Mouse (Mus musculus) MEL (cell line): ENCODE data around the gene Mesd. TPM values are rescaled to one million over a fixed set of nuclear protein-coding genes. Genes with fewer than 3 reads are reported as not detected.
A peak's percentile ranks its signal among the peaks of the same experiment; 100 is the strongest.
"Not testable (repeated sequence)": the region's sequence is repeated elsewhere in the genome, so short reads cannot be mapped to it uniquely, and the experiment has no call there.

Experiments
- DNase-seq: peaks from one replicate; pipeline ENCODE4 v3.0.0; 2011; ENCODE audit warnings: low read depth, low spot score
- H3K27ac ChIP-seq: 2 replicates; pipeline ENCODE4 v1.5.1; 2012; ENCODE audit warnings: low read depth, mild to moderate bottlenecking, control low read depth, low read length, moderate library complexity; ENCODE audit not compliant: control insufficient read depth
- H3K27me3 ChIP-seq, 2 experiments: fragments of 150-350 bp in 1 of 2; sonication (generic) in 1 of 2; 2 replicates each; pipeline ENCODE4 v1.6.1; 2012; ENCODE audit warnings: low read length in 2 of 2, mild to moderate bottlenecking in 2 of 2, improper control_type of control experiment in 1 of 2, moderate library complexity in 1 of 2; ENCODE audit not compliant: insufficient read depth in 2 of 2, control insufficient read depth in 1 of 2
- H3K36me3 ChIP-seq, 2 experiments: 2 replicates each; pipeline ENCODE4 v1.6.1; 2012 to 2014; ENCODE audit warnings: low read length in 2 of 2, improper control_type of control experiment in 1 of 2, inconsistent platforms in 1 of 2, mild to moderate bottlenecking in 1 of 2; ENCODE audit not compliant: insufficient read depth in 2 of 2, control insufficient read depth in 1 of 2
- H3K4me1 ChIP-seq, 2 experiments: fragments of 150-350 bp in 1 of 2; sonication (generic) in 1 of 2; 2 replicates each; pipeline ENCODE4 v1.6.1; 2012; ENCODE audit warnings: low read length in 2 of 2, improper control_type of control experiment in 1 of 2, mild to moderate bottlenecking in 1 of 2; ENCODE audit not compliant: insufficient read depth in 2 of 2, control insufficient read depth in 1 of 2
- H3K4me3 ChIP-seq, 2 experiments: fragments of 150-350 bp in 1 of 2; sonication (generic) in 1 of 2; 2 replicates each; pipeline ENCODE4 v1.5.1; 2012; ENCODE audit warnings: low read depth in 2 of 2, low read length in 2 of 2, mild to moderate bottlenecking in 2 of 2, moderate library complexity in 2 of 2, control low read depth in 1 of 2, improper control_type of control experiment in 1 of 2; ENCODE audit not compliant: control insufficient read depth in 1 of 2, insufficient read depth in 1 of 2
- H3K79me2 ChIP-seq: 2 replicates; pipeline ENCODE4 v1.6.1; 2012; ENCODE audit warnings: mild to moderate bottlenecking, low read length, moderate library complexity; ENCODE audit not compliant: control insufficient read depth, poor library complexity, insufficient read depth
- H3K9ac ChIP-seq: 2 replicates; pipeline ENCODE4 v1.6.1; 2012; ENCODE audit warnings: low read depth, mild to moderate bottlenecking, control low read depth, low read length, moderate library complexity; ENCODE audit not compliant: control insufficient read depth, poor library complexity, severe bottlenecking
- H3K9me3 ChIP-seq: fragments of 150-350 bp; sonication (generic); replicated peaks from 2 replicates; pipeline ENCODE4 v1.6.1; 2012; ENCODE audit warnings: mild to moderate bottlenecking, low read length, improper control_type of control experiment, moderate library complexity; ENCODE audit not compliant: insufficient read depth
- ELF1 ChIP-seq: IDR thresholded peaks from 2 replicates; pipeline ENCODE4 v1.6.1; 2014; ENCODE audit warnings: low read depth, mild to moderate bottlenecking, inconsistent platforms, low read length, improper control_type of control experiment, moderate library complexity
- EP300 ChIP-seq, 2 experiments: IDR thresholded peaks; 2 replicates each; pipeline ENCODE4 v1.6.1; 2011; ENCODE audit warnings: improper control_type of control experiment in 2 of 2, low read length in 2 of 2, low read depth in 1 of 2, mild to moderate bottlenecking in 1 of 2
- ETS1 ChIP-seq: IDR thresholded peaks from 2 replicates; pipeline ENCODE4 v1.6.1; 2012; ENCODE audit warnings: low read depth, mild to moderate bottlenecking, inconsistent platforms, low read length, improper control_type of control experiment, moderate library complexity
- GABPA ChIP-seq: IDR thresholded peaks from 2 replicates; pipeline ENCODE4 v1.6.1; 2012; ENCODE audit warnings: low read depth, mild to moderate bottlenecking, inconsistent platforms, low read length, improper control_type of control experiment, moderate library complexity
- HCFC1 ChIP-seq: IDR thresholded peaks from 2 replicates; pipeline ENCODE4 v1.6.1; 2012; ENCODE audit warnings: low read depth, mild to moderate bottlenecking, inconsistent platforms, low read length, improper control_type of control experiment, moderate library complexity
- MAZ ChIP-seq: IDR thresholded peaks from 2 replicates; pipeline ENCODE4 v1.6.1; 2012; ENCODE audit warnings: low read depth, mild to moderate bottlenecking, inconsistent platforms, low read length, improper control_type of control experiment
- MXI1 ChIP-seq: IDR thresholded peaks from 2 replicates; pipeline ENCODE4 v1.6.1; 2011; ENCODE audit warnings: mild to moderate bottlenecking, low read depth, low read length, improper control_type of control experiment
- MYB ChIP-seq: IDR thresholded peaks from 2 replicates; pipeline ENCODE4 v1.6.1; 2011; ENCODE audit warnings: mild to moderate bottlenecking, low read depth, low read length, improper control_type of control experiment
- MYC ChIP-seq: IDR thresholded peaks from 2 replicates; pipeline ENCODE4 v1.6.1; 2011; ENCODE audit warnings: low read depth, mild to moderate bottlenecking, low read length, improper control_type of control experiment, moderate library complexity
- NELFE ChIP-seq: IDR thresholded peaks from 2 replicates; pipeline ENCODE4 v1.6.1; 2011; ENCODE audit warnings: low read depth, low read length, improper control_type of control experiment
- NRF1 ChIP-seq: IDR thresholded peaks from 2 replicates; pipeline ENCODE4 v1.6.1; 2014; ENCODE audit warnings: low read depth, mild to moderate bottlenecking, inconsistent platforms, low read length, improper control_type of control experiment, moderate library complexity; ENCODE audit not compliant: poor library complexity, insufficient read depth, severe bottlenecking
- POLR2A ChIP-seq, 2 experiments: IDR thresholded peaks; 2 replicates each; pipeline ENCODE4 v1.6.1; 2011 to 2012; ENCODE audit warnings: low read length in 2 of 2, mild to moderate bottlenecking in 2 of 2, control low read depth in 1 of 2, improper control_type of control experiment in 1 of 2, low read depth in 1 of 2, moderate library complexity in 1 of 2; ENCODE audit not compliant: control insufficient read depth in 1 of 2, insufficient read depth in 1 of 2, poor library complexity in 1 of 2
- POLR2AphosphoS2 ChIP-seq: IDR thresholded peaks from 2 replicates; pipeline ENCODE4 v1.6.1; 2011; ENCODE audit warnings: low read length, improper control_type of control experiment
- SIN3A ChIP-seq: IDR thresholded peaks from 2 replicates; pipeline ENCODE4 v1.6.1; 2012; ENCODE audit warnings: low read length, improper control_type of control experiment, inconsistent platforms
- SMC3 ChIP-seq: IDR thresholded peaks from 2 replicates; pipeline ENCODE4 v1.6.1; 2011; ENCODE audit warnings: low read depth, low read length, improper control_type of control experiment
- TBP ChIP-seq: IDR thresholded peaks from 2 replicates; pipeline ENCODE4 v1.8.0; 2011; ENCODE audit warnings: low read depth, low read length, improper control_type of control experiment
- TCF12 ChIP-seq: IDR thresholded peaks from 2 replicates; pipeline ENCODE4 v1.6.1; 2014; ENCODE audit warnings: low read depth, mild to moderate bottlenecking, inconsistent platforms, low read length, improper control_type of control experiment, moderate library complexity
- UBTF ChIP-seq: IDR thresholded peaks from 2 replicates; pipeline ENCODE4 v1.6.1; 2012; ENCODE audit warnings: low read depth, mild to moderate bottlenecking, inconsistent platforms, low read length, improper control_type of control experiment, moderate library complexity, borderline replicate concordance; ENCODE audit not compliant: insufficient read depth
- USF1 ChIP-seq: IDR thresholded peaks from 2 replicates; pipeline ENCODE4 v1.6.1; 2014; ENCODE audit warnings: low read depth, mild to moderate bottlenecking, inconsistent platforms, low read length, improper control_type of control experiment, moderate library complexity
- ZKSCAN1 ChIP-seq: IDR thresholded peaks from 2 replicates; pipeline ENCODE4 v1.6.1; 2012; ENCODE audit warnings: low read depth, mild to moderate bottlenecking, inconsistent platforms, low read length, improper control_type of control experiment, moderate library complexity
- ZMIZ1 ChIP-seq: IDR thresholded peaks from 2 replicates; pipeline ENCODE4 v1.6.1; 2012; ENCODE audit warnings: low read depth, mild to moderate bottlenecking, inconsistent platforms, low read length, improper control_type of control experiment, moderate library complexity
- ZNF384 ChIP-seq: IDR thresholded peaks from 2 replicates; pipeline ENCODE4 v1.6.1; 2012; ENCODE audit warnings: low read depth, mild to moderate bottlenecking, inconsistent platforms, low read length, improper control_type of control experiment
- polyA plus RNA-seq, 2 experiments: library from polyadenylated mRNA; stranded (reverse) in 1 of 2; unstranded in 1 of 2; fragments of >175 nt in 1 of 2; fragments of >200 nt in 1 of 2; gene quantifications; 2 replicates each; pipeline versions ENCODE4 v1.2.1 to v1.2.4; 2012; ENCODE audit warnings: low replicate concordance in 2 of 2, low read depth in 1 of 2; ENCODE audit not compliant: insufficient read length in 2 of 2, insufficient read depth in 1 of 2, missing spikeins in 1 of 2
- total RNA-seq: library from RNA; depleted of rRNA; stranded (reverse); fragments of 300-350 nt; gene quantifications from 2 replicates; pipeline ENCODE4 v1.2.3, GENCODE M21; 2012

Mesd gene
- total and polyA plus RNA-seq, 3 experiments: 64.5 to 135 (median 83.3) TPM

DNA sequence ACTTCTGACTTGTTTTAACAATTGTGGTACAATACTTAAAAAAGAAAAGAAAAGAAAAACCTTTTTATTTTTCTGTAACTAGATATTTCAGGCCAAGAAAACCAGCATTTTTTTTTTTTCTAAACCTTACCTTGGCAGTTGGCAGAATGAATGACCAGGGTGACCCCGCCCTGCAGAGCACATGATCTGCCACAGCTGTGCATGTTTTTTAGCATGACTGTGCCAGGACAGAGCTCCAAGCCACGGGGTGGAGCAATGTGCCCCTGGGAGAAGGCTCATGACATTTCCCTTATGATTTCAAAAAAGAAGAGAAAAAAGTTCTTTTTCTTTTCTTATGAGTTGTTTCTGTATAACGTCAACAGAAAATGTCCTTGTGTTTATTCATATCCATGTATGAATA is 5.1 kb downstream of the Mesd start:
- H3K4me1 ChIP-seq: peaks cover 18 to 19% of the 10 kb centered on the region in 2 experiments
- no peak overlapping the region for H3K9ac ChIP-seq
- peak; percentile 51 for TF ChIP-seq ETS1
- TF ChIP-seq ZNF384: peak; percentile 34
- peak; percentile 50; the same call in 1 of the 2 replicates for TF ChIP-seq USF1
- no peak for TF ChIP-seq NRF1
- H3K27ac ChIP-seq: no peak overlapping the region
- H3K36me3 ChIP-seq: peaks cover 0 to 23% of the 10 kb centered on the region in 2 experiments; a peak in 2 of 4 replicates
- H3K79me2 ChIP-seq: peaks cover 20% of the 10 kb centered on the region
- no peaks in the 10 kb centered on the region for H3K9me3 ChIP-seq
- no peak overlapping the region for H3K4me3 ChIP-seq
- DNase-seq: no peak
- H3K27me3 ChIP-seq: no peaks in the 10 kb centered on the region

DNA sequence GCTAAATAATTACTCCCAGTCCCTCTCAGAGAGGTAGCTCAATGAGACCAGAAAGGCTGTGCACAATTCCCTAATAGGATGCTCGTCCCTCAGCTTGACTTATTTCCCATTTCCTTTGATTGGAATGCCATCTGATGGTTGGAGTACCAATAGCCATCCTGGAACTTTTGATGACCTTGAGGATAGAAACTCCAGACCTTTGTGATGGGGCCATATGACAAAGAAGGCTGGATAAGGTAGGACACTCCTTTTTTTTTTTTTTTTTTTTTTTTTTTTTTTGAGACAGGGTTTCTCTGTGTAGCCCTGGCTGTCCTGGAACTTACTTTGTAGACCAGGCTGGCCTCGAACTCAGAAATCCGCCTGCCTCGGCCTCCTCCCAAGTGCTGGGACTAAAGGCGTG is 5.7 kb downstream of the Mesd start:
- peaks cover 18 to 23% of the 10 kb centered on the region in 2 experiments for H3K4me1 ChIP-seq
- H3K79me2 ChIP-seq: peaks cover 23% of the 10 kb centered on the region
- TF ChIP-seq ZNF384: peak; percentile 39; the same call in 1 of the 2 replicates
- not testable (repeated sequence) for H3K27ac ChIP-seq, H3K9me3 ChIP-seq, H3K27me3 ChIP-seq, DNase-seq, H3K4me3 ChIP-seq, H3K9ac ChIP-seq
- peaks cover 0 to 29% of the 10 kb centered on the region in 2 experiments; a peak in 3 of 4 replicates for H3K36me3 ChIP-seq

DNA sequence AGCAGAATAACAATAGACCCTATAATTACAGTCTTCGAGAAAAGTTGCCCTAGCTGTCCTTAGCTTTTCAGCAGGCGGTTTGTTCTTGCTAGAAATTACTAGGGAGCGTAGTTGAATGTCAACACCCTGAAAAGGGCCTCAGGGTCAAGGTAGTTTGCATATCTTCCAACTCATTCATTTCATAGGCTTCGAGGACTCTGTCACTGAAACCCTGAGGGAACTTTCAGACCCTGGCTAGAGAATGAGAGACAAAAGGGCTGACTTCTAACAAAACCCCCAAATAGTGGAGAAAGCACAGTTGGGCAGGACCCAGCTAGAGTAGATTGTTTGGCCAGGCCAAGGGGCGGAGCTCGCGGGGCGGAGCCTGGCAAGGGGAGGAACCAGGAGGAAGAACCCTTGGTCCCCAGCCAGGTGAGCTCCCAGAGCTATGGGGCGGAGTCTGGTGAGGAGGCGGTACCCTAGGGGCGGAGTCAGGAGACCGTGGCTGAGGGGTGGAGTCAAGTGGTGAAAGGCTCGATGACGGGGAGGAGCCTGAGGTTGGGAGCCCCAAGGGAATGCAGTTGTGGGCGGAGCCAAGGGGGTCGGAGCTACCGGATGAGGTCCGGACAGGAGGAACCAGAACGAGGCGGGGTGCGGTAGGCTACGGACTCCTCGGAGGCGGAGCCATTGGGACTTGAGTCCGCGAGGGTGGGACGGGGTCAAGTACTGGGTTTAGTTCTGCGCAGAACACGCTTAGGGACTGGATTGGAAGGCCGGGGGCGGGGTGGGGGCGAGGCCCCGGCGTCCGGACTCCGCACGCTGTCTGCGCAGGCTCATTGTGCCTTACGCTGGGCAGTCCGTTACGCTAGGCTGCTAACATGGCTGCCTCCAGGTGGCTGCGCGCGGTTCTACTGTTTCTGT is 7.4 kb downstream of the Mesd start:
- peak overlapping the region; percentile 86 for H3K27ac ChIP-seq
- H3K4me1 ChIP-seq: peaks cover 20 to 25% of the 10 kb centered on the region in 2 experiments
- peaks cover 28% of the 10 kb centered on the region for H3K79me2 ChIP-seq
- peak; percentile 99 for DNase-seq
- no peaks in the 10 kb centered on the region for H3K27me3 ChIP-seq
- H3K36me3 ChIP-seq: peaks cover 0 to 32% of the 10 kb centered on the region in 2 experiments; a peak in 3 of 4 replicates
- H3K4me3 ChIP-seq: peak overlapping the region; percentile 78 to 94
- no peaks in the 10 kb centered on the region for H3K9me3 ChIP-seq
- H3K9ac ChIP-seq: peak overlapping the region; percentile 75
- peak; percentile 88 for TF ChIP-seq NELFE
- TF ChIP-seq MYC: 0 out of 2 replicates have a peak, but pooled peaks have one; percentile 28
- TF ChIP-seq SIN3A: peak; percentile 54
- 0 out of 2 replicates have a peak, but pooled peaks have one; percentile 15 for TF ChIP-seq ZKSCAN1
- TF ChIP-seq MXI1: peak; percentile 53; the same call in 1 of the 2 replicates
- 0 out of 2 replicates have a peak, but pooled peaks have one; percentile 3 for TF ChIP-seq ETS1
- TF ChIP-seq POLR2A (IDR thresholded peaks at IDR 0.05; ENCODE audit: control insufficient read depth in 1 of 2, insufficient read depth in 1 of 2, low read depth in 1 of 2, low read length in 2 of 2, poor library complexity in 1 of 2): peak in 1 of 2 experiments; percentile 90; a peak in 2 of 4 replicates
- no peak for TF ChIP-seq UBTF
- peak; percentile 62; the same call in 1 of the 2 replicates for TF ChIP-seq POLR2AphosphoS2
- no peak for TF ChIP-seq MAZ
- TF ChIP-seq HCFC1: peak; percentile 75
- no peak for TF ChIP-seq EP300 (IDR thresholded peaks at IDR 0.05; ENCODE audit: low read depth in 1 of 2, low read length in 2 of 2)
- TF ChIP-seq SMC3: no peak
- TF ChIP-seq ELF1: 0 out of 2 replicates have a peak, but pooled peaks have one; percentile 8
- 0 out of 2 replicates have a peak, but pooled peaks have one; percentile 17 for TF ChIP-seq TCF12
- peak; percentile 79 for TF ChIP-seq NRF1
- peak; percentile 45; the same call in 1 of the 2 replicates for TF ChIP-seq ZMIZ1
- peak; percentile 26; the same call in 1 of the 2 replicates for TF ChIP-seq MYB
- peak; percentile 62; the same call in 1 of the 2 replicates for TF ChIP-seq TBP
- TF ChIP-seq GABPA: no peak
